8 mouse cellular contexts compared by ENCODE assay signal in the genomic region with DNA sequence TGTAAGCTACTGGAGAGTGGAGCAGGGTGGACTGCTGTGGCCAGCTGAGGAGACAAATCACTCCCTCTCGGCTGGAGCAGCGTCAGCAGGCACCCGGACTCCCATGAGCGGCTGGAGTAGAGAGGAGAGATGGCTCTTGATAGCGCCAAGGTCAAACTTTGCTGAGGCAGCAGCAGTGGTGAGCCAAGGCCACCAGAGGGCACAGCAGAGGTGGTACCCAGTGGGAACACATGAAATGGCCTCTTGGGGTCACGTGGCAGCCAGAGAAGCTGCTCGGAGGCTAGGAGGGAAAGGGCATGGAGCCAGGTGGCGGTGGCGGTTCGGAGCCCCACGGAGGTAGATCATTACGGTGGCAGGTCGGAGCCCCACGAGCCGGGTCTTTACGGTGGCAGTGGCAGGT. TPM values are rescaled to one million over a fixed set of nuclear protein-coding genes. Genes with fewer than 3 reads are reported as not detected.
DNase-seq lines count a peak whose midpoint lies in the region; ATAC-seq lines count a peak whose summit lies in the region.

No protein-coding gene starts in this region.

- H3K9me3 ChIP-seq in hindbrain, embryonic 14.5 days (ENCODE audit: control insufficient read depth, low read length) = no peaks in the 10 kb centered on the region

- no peak overlapping the region for H3K4me3 ChIP-seq in hindbrain, embryonic 14.5 days (replicated peaks; ENCODE audit: low read length)

- no peaks in the 10 kb centered on the region for H3K36me3 ChIP-seq in hindbrain, embryonic 14.5 days (replicated peaks; ENCODE audit: control insufficient read depth, insufficient read depth)

- no peaks in the 10 kb centered on the region; the same call in 1 of the 2 replicates for H3K4me1 ChIP-seq in hindbrain, embryonic 14.5 days (replicated peaks; ENCODE audit: control insufficient read depth, insufficient read depth, low read length)

- peak overlapping the region; percentile 25; the same call in 1 of the 2 replicates for H3K4me2 ChIP-seq in hindbrain, embryonic 14.5 days (replicated peaks)

- ATAC-seq in hindbrain, embryonic 14.5 days (ENCODE audit: low FRiP score) = no peak

- no peak overlapping the region for H3K27ac ChIP-seq in hindbrain, embryonic 14.5 days

- H3K9ac ChIP-seq in hindbrain, embryonic 14.5 days = no peak overlapping the region

- WGBS in hindbrain, embryonic 14.5 days = 13% methylated on average over 16 of the region's 16 CpGs

- no peaks in the 10 kb centered on the region for H3K27me3 ChIP-seq in hindbrain, embryonic 14.5 days (ENCODE audit: control insufficient read depth, insufficient read depth, low read length)

- DNase-seq in R1 (ENCODE audit: low read depth, low spot score) = peak; percentile 88
- DNase-seq in cerebellum, postnatal 25 days = peak; percentile 91 to 94
- DNase-seq in frontal cortex, postnatal 25 days (ENCODE audit: low spot score in 2 of 2) = peak; percentile 57 to 64
- peak; percentile 60 for DNase-seq in hindbrain, embryonic 14.5 days (ENCODE audit: low spot score)
- peak; percentile 66 for DNase-seq in layer of hippocampus, postnatal 36 days
- peak; percentile 97 for DNase-seq in lung, postnatal 36 days
- peak; percentile 90 for DNase-seq in retina, postnatal 1 day
- peak; percentile 93 for DNase-seq in thymus, postnatal 4 days

RNA-seq across cellular contexts. Expression of a gene that starts 12.8 kb away (rescaled TPM):
- 12.4 and 12.7 TPM in 2 replicates for polyA plus RNA-seq in hindbrain, embryonic 14.5 days (2014; fragmentation: Nextera tagmentation; extraction: Ambion mirVana)
- 1 to 10 TPM; 9.4 to 9.5 TPM for total RNA-seq in layer of hippocampus, postnatal 36 days (2021)
